Mouse (Mus musculus) adrenal gland, postnatal 10 days (tissue): Measurements from ENCODE around the gene Gm13697. TPM values are rescaled to one million over a fixed set of nuclear protein-coding genes. Genes with fewer than 3 reads are reported as not detected.

Experiments used
- DNase-seq: peaks from one replicate; pipeline ENCODE4 v3.0.0; 2021; ENCODE audit warnings: mixed read lengths
- total RNA-seq, 2 experiments: library from RNA; stranded (reverse); gene quantifications; 2 replicates each; pipeline ENCODE4 v1.2.3; 2021

Gene Gm13697
- total RNA-seq, 2 experiments from 2014 or later: 1.4 to 1.7 TPM

DNA sequence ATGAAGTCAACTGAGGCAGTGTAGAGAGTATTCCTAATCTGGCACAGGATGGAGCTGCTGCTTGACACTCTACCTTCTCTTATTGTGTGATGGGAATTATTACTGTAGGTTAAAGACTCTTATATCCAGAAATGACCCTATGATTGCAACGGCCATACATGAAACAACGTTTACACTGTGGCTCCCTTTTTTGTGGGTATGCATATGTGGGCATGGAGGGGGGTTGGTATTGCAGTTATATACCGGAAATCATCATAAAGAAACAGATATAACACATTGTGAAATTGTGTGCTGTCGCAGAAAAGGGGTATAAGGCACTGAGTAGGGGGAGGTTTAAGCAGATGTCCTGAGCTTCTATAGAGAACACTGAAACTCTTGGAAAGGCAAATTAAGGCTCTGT lies 51.5 kb downstream of the Gm13697 start:
- DNase-seq: no peak

Other genes with a start within 250 kb of the Gm13697 start
- 1 to 10 TPM; 4.0 to 5.8 TPM for gene Fam171b, start 172.1 kb upstream of the Gm13697 start, total RNA-seq
- not detected for gene Zswim2, start 43.5 kb upstream of the Gm13697 start, total RNA-seq
- gene Gm13698, start 29.1 kb upstream of the Gm13697 start, total RNA-seq: 1 to 10 TPM; 1.4 to 1.7 TPM
- gene Gm13693, start 23.2 kb upstream of the Gm13697 start, total RNA-seq: 1 to 10 TPM; 1.4 to 1.7 TPM
- gene Gm13695, start 17.4 kb upstream of the Gm13697 start, total RNA-seq: not detected
- gene Gm13696, start 11.6 kb upstream of the Gm13697 start, total RNA-seq: 1 to 10 TPM; 1.4 to 1.7 TPM
- gene Gm13694, start 5.8 kb upstream of the Gm13697 start, total RNA-seq: 1 to 10 TPM; 1.4 to 1.7 TPM
- 1 to 10 TPM; 1.4 to 1.7 TPM for gene Gm13691, start 5.8 kb downstream of the Gm13697 start, total RNA-seq